Mouse (Mus musculus) regulatory T cell (primary cell): Measurements from ENCODE around the gene Ivns1abp.
"Not testable (repeated sequence)": the region's sequence is repeated elsewhere in the genome, so short reads cannot be mapped to it uniquely, and the experiment has no call there.

Experiments used
- in situ Hi-C: fragments of 300-600 bp; cut with MboI, MseI; formaldehyde crosslinking; loops from one replicate; pipeline ENCODE4 v1.15.1; 2025; ENCODE audit warnings: high pct_unique_total_duplicates

Ivns1abp gene

GRCm38 (mm10) chr1:151344283-151345108 is at the start of gene Ivns1abp:
Gene Ivns1abp, plus strand, starts transcription at chr1:151344477.
- in situ Hi-C loops = loop anchor here (5.0 kb wide), 1 partner anchor 267 kb away; no protein-coding TSS in a partner anchor

DNA sequence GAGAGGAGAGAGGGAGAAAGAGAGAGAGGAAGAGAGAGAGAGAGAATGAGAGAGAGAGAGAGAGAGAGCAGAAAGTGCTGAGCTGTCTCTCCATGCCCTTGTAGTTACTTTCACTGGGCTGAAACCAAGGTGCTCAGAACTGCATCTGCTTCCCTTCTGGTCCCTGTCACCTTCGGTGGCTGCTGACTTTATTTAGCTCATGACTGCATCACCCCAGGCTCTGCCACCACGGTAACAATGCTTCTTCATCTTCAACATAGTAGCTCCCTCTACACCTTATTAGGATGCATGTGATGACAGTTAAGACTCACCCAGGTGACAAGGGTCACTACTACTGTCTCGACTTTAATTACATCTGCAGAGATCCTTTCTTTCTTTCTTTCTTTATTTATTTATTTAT is 48.8 kb upstream of the Ivns1abp start:
- in situ Hi-C loops = no loop called here

- in situ Hi-C loops = no loop called here
Measured at GRCm38 (mm10) chr1:151296621-151297020, 47.7 kb upstream of the Ivns1abp start.

DNA sequence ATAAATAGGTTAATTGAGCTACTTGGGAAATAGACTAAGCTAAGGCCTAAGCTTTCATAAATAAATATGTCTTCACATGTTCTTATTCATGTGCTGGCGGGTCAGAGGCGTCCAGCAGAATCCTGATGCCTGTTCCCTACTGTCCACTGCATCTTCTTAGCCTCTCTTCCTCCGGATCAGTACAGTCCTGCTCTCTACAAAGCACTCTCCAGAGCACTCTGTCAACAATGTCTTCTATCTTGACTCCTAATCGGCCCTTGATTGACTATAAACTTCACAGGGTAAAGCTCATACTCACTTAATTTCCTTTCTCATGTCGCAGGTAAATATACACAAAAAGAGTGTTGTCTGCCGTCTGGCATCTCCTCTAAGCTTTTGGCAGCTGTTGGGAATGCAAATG is 47.3 kb upstream of the Ivns1abp start:
- in situ Hi-C loops = no loop called here

- in situ Hi-C loops = no loop called here
Measured at GRCm38 (mm10) chr1:151297596-151297995, 46.7 kb upstream of the Ivns1abp start.

GRCm38 (mm10) chr1:151301456-151301855 is 42.8 kb upstream of the Ivns1abp start:
- in situ Hi-C loops = no loop called here

DNA sequence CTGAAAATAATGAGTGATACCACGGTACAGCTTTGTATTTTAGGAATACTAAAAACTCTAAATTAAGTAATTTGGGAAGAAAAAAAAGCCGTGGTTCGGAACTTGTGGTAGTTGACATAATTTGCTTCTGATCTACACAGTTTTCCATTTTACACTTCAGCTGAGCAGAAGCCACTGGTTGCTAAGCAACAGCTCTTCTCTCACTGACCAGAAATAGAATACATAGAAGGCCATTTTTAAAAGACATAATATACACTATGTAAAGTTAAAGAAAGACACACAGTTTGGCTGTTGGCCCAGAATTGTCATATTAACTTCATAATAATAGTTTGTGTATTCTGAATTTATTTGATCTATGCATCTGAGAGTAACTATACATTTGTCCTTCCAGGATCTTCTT is 42.4 kb upstream of the Ivns1abp start:
- in situ Hi-C loops = no loop called here

- in situ Hi-C loops = no loop called here
Measured at GRCm38 (mm10) chr1:151303265-151303664, 41.0 kb upstream of the Ivns1abp start.

DNA sequence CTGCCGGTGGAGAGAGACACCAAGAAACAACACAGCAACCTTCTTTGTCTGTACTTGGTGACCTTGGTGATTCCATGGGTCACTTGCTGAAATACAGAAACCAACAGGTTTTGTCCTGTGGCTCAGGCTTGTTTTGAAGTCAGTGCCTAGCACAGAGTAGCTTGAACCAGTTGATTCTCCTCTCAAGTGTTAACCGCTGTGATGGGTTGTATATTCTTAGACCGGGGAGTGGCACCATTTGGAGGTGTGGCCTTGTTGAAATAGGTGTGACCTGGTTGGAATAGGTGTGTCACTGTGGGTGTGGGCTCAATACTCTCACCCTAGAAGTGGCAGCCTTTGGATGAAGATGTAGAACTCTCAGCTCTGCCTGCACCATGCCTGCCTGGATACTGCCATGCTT is 39.3 kb upstream of the Ivns1abp start:
- in situ Hi-C loops = not testable (repeated sequence)

- in situ Hi-C loops = no loop called here
Measured at GRCm38 (mm10) chr1:151307059-151307458, 37.2 kb upstream of the Ivns1abp start.

DNA sequence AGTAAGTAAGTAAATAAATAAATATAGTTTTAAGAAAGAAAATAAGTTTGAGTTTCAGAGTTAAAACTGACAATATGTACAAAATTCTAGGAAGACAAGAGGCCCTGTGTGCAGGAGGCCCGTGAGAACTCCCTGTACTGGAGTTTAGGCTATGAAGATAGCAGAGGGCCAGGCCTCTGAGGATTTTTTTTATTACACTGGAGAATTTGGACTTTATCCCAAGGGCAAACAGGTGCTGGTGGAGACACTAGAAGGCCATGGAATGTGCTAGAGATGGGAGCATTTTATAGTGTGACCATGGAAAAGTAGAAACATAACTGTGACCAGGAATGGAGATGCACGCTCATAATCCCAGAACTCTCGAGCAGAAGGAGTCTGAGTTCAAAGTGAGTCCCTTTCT is 36.5 kb upstream of the Ivns1abp start:
- in situ Hi-C loops = no loop called here

DNA sequence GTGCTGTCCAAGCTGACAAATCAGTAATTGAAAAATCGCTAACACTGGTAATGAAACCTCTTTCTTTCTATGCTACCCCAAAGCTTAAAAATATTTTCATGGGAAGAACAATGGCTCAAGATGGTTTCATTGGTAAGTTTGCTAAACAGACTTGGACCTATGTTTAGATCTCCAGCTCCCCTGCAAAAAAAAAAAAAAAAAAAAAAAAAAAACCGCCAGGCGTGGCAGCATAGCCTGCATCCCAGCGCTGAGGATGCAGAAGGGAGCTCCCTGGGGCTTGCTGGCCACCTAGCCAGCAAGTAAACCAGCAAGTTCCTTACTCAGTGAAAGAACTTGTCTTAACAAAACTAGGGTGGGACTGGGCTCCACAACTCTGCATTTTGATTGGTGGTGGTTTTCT is 35.8 kb upstream of the Ivns1abp start:
- in situ Hi-C loops = no loop called here

DNA sequence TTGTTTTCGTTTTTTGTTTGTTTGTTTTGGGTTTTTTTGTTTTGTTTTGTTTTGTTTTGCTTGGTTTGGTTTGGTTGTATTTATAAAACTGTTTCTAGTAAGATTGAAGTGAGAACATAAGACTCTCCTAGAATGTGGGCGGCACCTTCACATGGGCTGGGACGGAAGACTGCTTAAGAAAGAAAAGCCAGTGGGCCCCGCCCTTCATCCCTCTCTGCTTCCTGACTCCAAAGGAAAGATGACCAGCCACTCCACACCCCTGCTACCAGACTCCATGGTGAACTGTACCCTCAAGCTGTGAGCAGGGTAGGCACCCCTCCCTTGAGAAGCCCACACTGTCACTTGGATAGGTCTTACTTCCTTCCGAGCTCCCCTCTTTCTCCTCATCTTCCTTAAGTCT is 33.8 kb upstream of the Ivns1abp start:
- in situ Hi-C loops = no loop called here

DNA sequence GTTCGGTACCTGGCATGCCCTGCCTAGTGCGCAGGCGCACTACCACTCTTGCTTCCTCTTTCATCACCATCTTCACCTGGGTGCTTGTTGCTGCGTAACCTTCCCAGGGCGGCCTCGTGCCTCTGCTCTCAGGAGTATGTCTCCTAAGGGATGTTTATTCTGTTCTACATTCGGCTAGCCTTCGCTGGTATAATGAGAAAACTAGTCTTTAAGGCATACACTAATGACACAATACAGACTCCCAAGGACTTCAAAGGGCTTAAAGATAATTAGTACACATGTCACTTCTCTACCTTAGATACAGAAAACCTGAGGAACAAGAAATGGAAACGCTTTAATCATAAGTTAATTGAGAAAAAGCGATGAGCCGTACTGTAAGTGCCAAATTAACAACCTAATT is 32.9 kb upstream of the Ivns1abp start:
- in situ Hi-C loops = no loop called here

GRCm38 (mm10) chr1:151319267-151319666 is 25.0 kb upstream of the Ivns1abp start:
- in situ Hi-C loops = loop anchor here (5.0 kb wide), 1 partner anchor 67 kb away; no protein-coding TSS in a partner anchor

DNA sequence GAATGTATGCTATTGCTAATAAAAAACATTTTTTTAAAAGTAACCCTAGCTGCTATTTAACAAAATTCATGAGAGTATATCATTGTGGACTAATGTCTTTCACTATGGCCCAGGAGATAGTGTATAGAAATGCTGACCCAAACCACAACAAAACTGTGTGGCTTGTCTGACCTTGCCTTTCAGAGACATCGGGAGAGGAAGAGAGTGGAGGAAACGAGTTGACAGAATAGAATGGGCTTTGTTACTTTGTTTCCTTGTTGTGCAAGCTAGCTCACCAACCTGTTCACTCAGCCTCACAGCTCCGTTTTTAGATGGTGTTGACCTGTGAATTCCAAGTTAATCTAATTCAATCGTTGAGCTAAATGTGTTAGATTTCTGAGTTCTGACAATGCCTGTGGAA is 23.9 kb upstream of the Ivns1abp start:
- in situ Hi-C loops = no loop called here

- in situ Hi-C loops = no loop called here
Measured at GRCm38 (mm10) chr1:151325328-151325727, 18.9 kb upstream of the Ivns1abp start.

DNA sequence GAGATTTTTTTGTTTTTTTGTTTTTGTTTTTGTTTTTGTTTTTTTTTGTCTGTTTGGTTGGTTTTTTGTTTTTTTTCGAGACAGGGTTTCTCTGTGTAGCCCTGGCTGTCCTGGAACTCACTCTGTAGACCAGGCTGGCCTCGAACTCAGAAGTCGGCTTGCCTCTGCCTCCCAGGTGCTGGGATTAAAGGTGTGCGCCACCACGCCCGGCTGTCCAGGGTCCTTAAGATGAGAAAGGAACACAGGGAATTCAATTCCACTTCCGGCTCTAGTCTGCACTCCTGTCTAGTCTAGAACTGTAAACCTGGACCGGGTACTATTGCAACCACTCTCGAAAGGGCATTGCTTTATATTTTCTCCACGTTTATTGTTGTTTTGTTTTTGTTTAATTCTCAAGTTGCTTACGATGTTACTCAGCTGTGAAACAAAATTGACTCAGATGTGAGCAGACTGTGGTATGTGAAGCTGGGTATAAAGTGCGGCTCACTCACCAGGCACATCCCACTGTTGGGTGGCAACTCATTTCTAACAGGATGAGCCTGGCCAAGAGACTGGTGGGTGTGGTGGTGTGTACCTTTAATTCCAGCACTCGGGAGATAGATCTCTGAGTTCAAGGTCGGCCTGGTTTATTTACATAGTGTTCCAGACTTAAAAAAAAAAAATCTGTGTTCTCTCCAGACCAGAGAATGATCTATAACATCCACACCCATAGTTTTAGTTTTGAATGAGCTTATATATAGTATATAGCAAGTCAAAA is 15.8 kb upstream of the Ivns1abp start:
- in situ Hi-C loops = no loop called here

DNA sequence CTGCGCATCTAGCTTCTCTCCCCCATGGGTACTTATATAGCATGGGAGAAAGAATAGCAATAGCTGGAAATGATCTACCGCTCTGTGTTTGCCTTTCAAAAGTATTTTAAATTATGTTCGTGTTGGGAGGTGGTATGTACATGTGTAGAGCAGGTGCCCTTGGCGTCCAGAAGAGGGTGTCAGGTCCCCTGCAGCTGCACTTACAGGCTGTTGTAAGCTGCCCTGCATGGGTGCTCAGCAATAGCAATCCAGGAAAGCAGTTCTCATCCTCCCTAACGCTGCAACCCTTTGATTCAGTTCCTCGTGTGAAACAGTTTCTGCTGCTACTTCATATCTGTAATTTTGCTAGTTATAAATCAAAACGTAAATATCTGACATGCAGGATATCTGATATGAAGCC is 14.7 kb upstream of the Ivns1abp start:
- in situ Hi-C loops = no loop called here

DNA sequence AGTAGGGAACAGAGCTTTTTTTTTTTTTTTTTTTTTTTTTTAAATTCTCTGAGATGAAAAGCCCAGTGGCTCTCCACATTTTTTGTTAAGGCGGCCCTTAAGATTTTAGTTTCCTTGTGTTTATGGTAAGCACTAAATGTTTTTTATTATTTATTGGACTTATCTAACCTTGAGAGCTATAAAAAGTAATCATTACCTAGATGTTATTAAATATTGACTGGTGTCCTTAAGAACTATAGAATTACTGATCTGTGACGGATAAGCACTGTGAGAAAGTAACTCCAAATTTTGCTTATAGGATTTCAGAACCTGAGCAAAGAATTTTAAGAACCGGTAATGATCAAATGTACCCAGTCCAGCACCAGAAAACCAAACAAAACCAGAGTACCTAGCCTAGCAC is 11.5 kb upstream of the Ivns1abp start:
- in situ Hi-C loops = no loop called here

- in situ Hi-C loops = no loop called here
Measured at GRCm38 (mm10) chr1:151338234-151338633, 6.0 kb upstream of the Ivns1abp start.

DNA sequence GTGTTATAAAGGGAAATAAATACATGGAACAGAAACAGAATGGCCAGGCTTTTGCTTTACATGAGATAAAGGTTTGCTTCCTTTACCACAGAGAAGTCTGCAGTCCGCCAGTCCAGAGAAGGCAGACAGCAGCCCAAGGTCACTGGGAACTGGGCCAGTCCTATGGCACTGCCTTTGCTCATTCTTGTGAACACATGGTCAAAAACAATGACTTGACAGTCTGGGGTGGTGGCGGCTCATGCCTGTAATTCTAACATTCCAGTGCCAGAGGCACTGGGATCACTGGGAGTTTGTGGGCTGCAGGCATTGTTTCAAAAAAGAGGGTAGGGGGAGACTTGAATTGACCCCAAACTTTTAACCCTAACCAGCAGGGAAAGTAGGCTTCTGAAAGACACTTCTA is 5.3 kb upstream of the Ivns1abp start:
- in situ Hi-C loops = no loop called here
